ENCODE assay signal across 8 mouse cellular contexts in the genomic region with DNA sequence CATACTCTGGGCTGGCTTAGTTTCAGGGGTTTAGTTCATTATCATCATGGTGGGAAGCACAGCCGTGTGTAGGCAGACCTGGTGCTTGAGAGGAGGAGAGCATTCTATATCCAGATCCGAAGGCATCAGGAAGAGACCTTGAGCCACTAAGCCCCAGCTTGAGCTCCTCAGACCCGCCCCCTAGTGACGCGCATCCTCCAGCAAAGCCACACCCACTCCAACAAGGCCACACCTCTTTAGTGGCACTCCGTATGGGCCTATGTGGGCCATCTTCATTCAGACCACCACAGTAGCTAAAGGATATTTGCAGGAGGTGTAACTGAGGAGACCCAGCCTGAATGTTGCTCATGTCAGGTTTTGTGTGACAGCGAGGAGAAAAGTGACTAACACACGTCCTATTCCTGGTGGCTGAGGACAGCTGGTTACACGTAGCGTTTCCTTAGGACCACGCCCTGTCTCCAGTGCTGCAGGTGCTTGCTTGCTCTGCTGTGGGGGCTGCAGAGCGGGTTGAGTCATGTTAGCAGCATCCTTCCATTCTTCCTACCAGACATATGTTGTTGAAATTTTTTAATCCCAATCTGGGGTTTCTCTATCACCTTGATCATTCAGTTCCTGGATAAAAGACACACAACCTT. TPM values are rescaled to one million over a fixed set of nuclear protein-coding genes. Genes with fewer than 3 reads are reported as not detected.
DNase-seq lines count a peak whose midpoint lies in the region; ATAC-seq and TF ChIP-seq lines count a peak whose summit lies in the region.

No protein-coding gene starts in this region.

- no peaks in the 10 kb centered on the region for H3K36me3 ChIP-seq in kidney, embryonic 14.5 days (ENCODE audit: control insufficient read depth, insufficient read depth, low read length)
- H3K36me3 ChIP-seq in MEL (ENCODE audit: control insufficient read depth in 1 of 2, insufficient read depth in 2 of 2, low read length in 2 of 2) = peaks cover 0 to 14% of the 10 kb centered on the region in 2 experiments; a peak in 2 of 4 replicates
- no peaks in the 10 kb centered on the region for H3K36me3 ChIP-seq in embryonic facial prominence, embryonic 12.5 days
- no peaks in the 10 kb centered on the region for H3K36me3 ChIP-seq in liver, embryonic 13.5 days

- no peak overlapping the region for H3K9ac ChIP-seq in kidney, embryonic 14.5 days (ENCODE audit: low read depth, low read length)
- no peak overlapping the region for H3K9ac ChIP-seq in MEL (ENCODE audit: control insufficient read depth, low read depth, low read length, poor library complexity, severe bottlenecking)
- no peak overlapping the region for H3K9ac ChIP-seq in embryonic facial prominence, embryonic 12.5 days
- peak overlapping the region; percentile 42; the same call in 1 of the 2 replicates for H3K9ac ChIP-seq in liver, embryonic 13.5 days

- no peak for TF ChIP-seq CTCF in MEL (IDR thresholded peaks at IDR 0.05 in 2 of 3, conservative IDR thresholded peaks at IDR 0.05 in 1 of 3; ENCODE audit: control insufficient read depth in 1 of 3, insufficient read depth in 1 of 3, low read depth in 2 of 3, low read length in 3 of 3, poor library complexity in 1 of 3, severe bottlenecking in 1 of 3)

- 51% methylated on average over 12 of the region's 12 CpGs for WGBS in kidney, embryonic 14.5 days
- 44% methylated on average over 12 of the region's 12 CpGs for WGBS in embryonic facial prominence, embryonic 12.5 days
- WGBS in liver, embryonic 13.5 days (ENCODE audit: insufficient replicate concordance) = 28% methylated on average over 12 of the region's 12 CpGs

- H3K27ac ChIP-seq in kidney, embryonic 14.5 days (ENCODE audit: low read depth, low read length) = no peak overlapping the region
- H3K27ac ChIP-seq in MEL (ENCODE audit: control insufficient read depth, low read depth, low read length) = no peak overlapping the region
- no peak overlapping the region for H3K27ac ChIP-seq in embryonic facial prominence, embryonic 12.5 days
- peak overlapping the region; percentile 44; the same call in 1 of the 2 replicates for H3K27ac ChIP-seq in liver, embryonic 13.5 days

- H3K27me3 ChIP-seq in kidney, embryonic 14.5 days (ENCODE audit: control insufficient read depth, insufficient read depth, low read length) = no peaks in the 10 kb centered on the region
- H3K27me3 ChIP-seq in MEL (ENCODE audit: control insufficient read depth in 1 of 2, insufficient read depth in 2 of 2, low read length in 2 of 2) = no peaks in the 10 kb centered on the region
- H3K27me3 ChIP-seq in embryonic facial prominence, embryonic 12.5 days = no peaks in the 10 kb centered on the region
- no peaks in the 10 kb centered on the region for H3K27me3 ChIP-seq in liver, embryonic 13.5 days

- no peak for TF ChIP-seq EP300 in MEL (IDR thresholded peaks at IDR 0.05; ENCODE audit: low read depth in 1 of 2, low read length in 2 of 2)

- TF ChIP-seq RAD21 in MEL (IDR thresholded peaks at IDR 0.05; ENCODE audit: low read depth, low read length) = no peak

- H3K4me3 ChIP-seq in kidney, embryonic 14.5 days (ENCODE audit: low read length) = no peak overlapping the region
- H3K4me3 ChIP-seq in MEL (ENCODE audit: control insufficient read depth in 1 of 2, insufficient read depth in 1 of 2, low read depth in 2 of 2, low read length in 2 of 2) = no peak overlapping the region; a peak in 1 of 4 replicates
- no peak overlapping the region for H3K4me3 ChIP-seq in embryonic facial prominence, embryonic 12.5 days
- H3K4me3 ChIP-seq in liver, embryonic 13.5 days (replicated peaks) = peak overlapping the region; percentile 46

- TF ChIP-seq POLR2A in MEL (IDR thresholded peaks at IDR 0.05; ENCODE audit: control insufficient read depth in 1 of 2, insufficient read depth in 1 of 2, low read depth in 1 of 2, low read length in 2 of 2, poor library complexity in 1 of 2) = no peak

- intact Hi-C loops in left cerebral cortex, postnatal 4 days (cut with DNase I) = loop anchor here (5.0 to 10.0 kb wide), 3 partner anchors 222 to 830 kb away; a partner anchor contains a TSS

- H3K79me2 ChIP-seq in MEL (ENCODE audit: control insufficient read depth, insufficient read depth, low read length, poor library complexity) = no peaks in the 10 kb centered on the region

- DNase-seq in kidney, adult 11 months = no peak
- DNase-seq in MEL (ENCODE audit: low read depth, low spot score) = peak; percentile 72
- DNase-seq in liver, embryonic 13.5 days = peak; percentile 84
- peak; percentile 72 to 82 for DNase-seq in spleen, postnatal 4 days (ENCODE audit: low spot score in 2 of 2)
- no peak for DNase-seq in layer of hippocampus, postnatal 36 days
- DNase-seq in left cerebral cortex, postnatal 4 days = no peak

- no peaks in the 10 kb centered on the region for H3K9me3 ChIP-seq in kidney, embryonic 14.5 days (ENCODE audit: control insufficient read depth, low read length)
- H3K9me3 ChIP-seq in MEL (replicated peaks; ENCODE audit: insufficient read depth, low read length) = no peaks in the 10 kb centered on the region
- no peaks in the 10 kb centered on the region for H3K9me3 ChIP-seq in embryonic facial prominence, embryonic 12.5 days
- H3K9me3 ChIP-seq in liver, embryonic 13.5 days (replicated peaks) = no peaks in the 10 kb centered on the region

- peak; percentile 50; the same call in 1 of the 2 replicates for ATAC-seq in kidney, embryonic 14.5 days (ENCODE audit: low FRiP score, low TSS enrichment)
- 0 out of 2 replicates have a peak, but pooled peaks have one; percentile 61 for ATAC-seq in embryonic facial prominence, embryonic 12.5 days (ENCODE audit: insufficient number of reproducible peaks, insufficient read depth, low FRiP score, low TSS enrichment)
- peak; percentile 85 for ATAC-seq in liver, embryonic 13.5 days (ENCODE audit: low read depth)

- H3K4me2 ChIP-seq in kidney, embryonic 14.5 days (replicated peaks; ENCODE audit: low read depth, low read length) = no peak overlapping the region
- H3K4me2 ChIP-seq in embryonic facial prominence, embryonic 12.5 days (replicated peaks) = no peak overlapping the region
- peak overlapping the region; percentile 57 for H3K4me2 ChIP-seq in liver, embryonic 13.5 days

- H3K4me1 ChIP-seq in kidney, embryonic 14.5 days (ENCODE audit: control insufficient read depth, insufficient read depth, low read length) = no peaks in the 10 kb centered on the region
- H3K4me1 ChIP-seq in MEL (ENCODE audit: control insufficient read depth in 1 of 2, insufficient read depth in 2 of 2, low read length in 2 of 2) = peaks cover 11 to 16% of the 10 kb centered on the region in 2 experiments
- H3K4me1 ChIP-seq in embryonic facial prominence, embryonic 12.5 days = peaks cover 4% of the 10 kb centered on the region; the same call in 1 of the 2 replicates
- peaks cover 62% of the 10 kb centered on the region for H3K4me1 ChIP-seq in liver, embryonic 13.5 days (replicated peaks)

TF ChIP-seq in MEL, 35 proteins besides CTCF, POLR2A, EP300 and RAD21:
- TF ChIP-seq TAL1 (IDR thresholded peaks at IDR 0.05; ENCODE audit: low read length) (no peak), BHLHE40 (IDR thresholded peaks at IDR 0.05; ENCODE audit: borderline replicate concordance, low read depth, low read length) (no peak), ZKSCAN1 (IDR thresholded peaks at IDR 0.05; ENCODE audit: low read depth, low read length) (no peak), CHD1 (IDR thresholded peaks at IDR 0.05; ENCODE audit: low read depth, low read length) (no peak), MAX (IDR thresholded peaks at IDR 0.05; ENCODE audit: low read length) (no peak), MEF2A (IDR thresholded peaks at IDR 0.05; ENCODE audit: extremely low read depth, insufficient replicate concordance, low read depth, low read length, poor library complexity, severe bottlenecking) (no peak), KAT2A (conservative IDR thresholded peaks at IDR 0.05; ENCODE audit: low read depth, low read length) (no peak), ZMIZ1 (IDR thresholded peaks at IDR 0.05; ENCODE audit: low read depth, low read length) (no peak), ELF1 (IDR thresholded peaks at IDR 0.05; ENCODE audit: low read depth, low read length) (no peak), MYC (IDR thresholded peaks at IDR 0.05; ENCODE audit: low read depth, low read length) (no peak), SMC3 (IDR thresholded peaks at IDR 0.05; ENCODE audit: low read depth, low read length) (no peak), GATA1 (IDR thresholded peaks at IDR 0.05; ENCODE audit: low read depth, low read length) (no peak), MAZ (IDR thresholded peaks at IDR 0.05; ENCODE audit: low read depth, low read length) (no peak)

RNA-seq across cellular contexts. Expression of a gene that starts 6.6 kb away (rescaled TPM):
- 0.72 and 0.91 TPM in 2 replicates for polyA plus RNA-seq in kidney, embryonic 14.5 days (2014; fragmentation: Nextera tagmentation; extraction: Ambion mirVana)
- 1.2 and 1.5 TPM in 2 replicates for total RNA-seq in MEL (2012; rRNA removed)
- polyA plus RNA-seq in MEL (2012; ENCODE audit: insufficient read depth in 1 of 2, insufficient read length in 2 of 2, low read depth in 1 of 2, low replicate concordance in 2 of 2, missing spikeins in 1 of 2) = 1 to 10 TPM in 1 of 2 experiments, not detected in 1; 2.8 TPM
- 0.20 and 0.90 TPM in 2 replicates for polyA plus RNA-seq in embryonic facial prominence, embryonic 12.5 days (2016; fragmentation: Nextera tagmentation; extraction: Ambion mirVana)
- polyA plus RNA-seq in liver, embryonic 13.5 days (2015; fragmentation: Nextera tagmentation; extraction: Ambion mirVana) = 16.2 and 17.1 TPM in 2 replicates
- total RNA-seq in layer of hippocampus, postnatal 36 days (2021) = not detected
- total RNA-seq in left cerebral cortex, postnatal 4 days (2021) = under 1 TPM in 1 of 2 experiments, not detected in 1; 0.20 TPM

Comparison
In these comparisons a context has a peak if more than half of its experiments do, and no peak if none do; other contexts are left out.
1. DNase-seq: peak in MEL (single experiment), liver, embryonic 13.5 days (single experiment) and spleen, postnatal 4 days (2 of 2); none in kidney, adult 11 months (single experiment), layer of hippocampus, postnatal 36 days (0 of 2) and left cerebral cortex, postnatal 4 days (single experiment).
2. Peak in every context shown above with its lines, with median percentiles within 50 percentile points of each other: ATAC-seq.